Mouse (Mus musculus): ENCODE measurements around the gene Fkbp15. TPM values are rescaled to one million over a fixed set of nuclear protein-coding genes. Genes with fewer than 3 reads are reported as not detected.

Fkbp15 gene
- polyA plus RNA-seq, 1 experiment from 2014 or later: 18.9 TPM

DNA sequence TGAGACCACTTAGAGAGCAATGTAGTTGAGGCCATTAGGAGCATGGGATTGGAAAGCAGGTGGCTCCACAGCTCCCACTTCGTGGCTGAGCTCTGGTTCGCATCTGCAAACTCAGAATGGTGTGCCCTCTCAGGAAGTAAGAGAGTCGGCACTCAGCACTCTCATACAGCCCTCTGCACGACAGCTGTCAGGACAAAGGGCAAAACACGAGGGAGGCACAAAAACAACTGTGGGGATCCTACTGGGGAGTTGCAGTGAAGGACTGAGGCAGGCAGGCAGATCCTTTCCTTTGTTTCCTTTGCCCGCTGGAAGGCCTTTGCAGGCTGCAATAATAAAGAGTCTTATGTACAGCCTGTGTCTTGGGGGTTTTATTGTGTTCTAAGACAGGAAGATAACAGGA is 33.1 kb upstream of the Fkbp15 start:
- peaks cover 51% of the 10 kb centered on the region for H3K36me3 ChIP-seq (ENCODE audit: control insufficient read depth, insufficient read depth)
- no peak overlapping the region for H3K9ac ChIP-seq (ENCODE audit: low read length)
- no peak for ATAC-seq (replicated peaks; ENCODE audit: extremely low read depth, insufficient read depth, low FRiP score)
- no peaks in the 10 kb centered on the region for H3K9me3 ChIP-seq (replicated peaks; ENCODE audit: control insufficient read depth, low read length)
- H3K27ac ChIP-seq (ENCODE audit: low read length): no peak overlapping the region
- H3K4me1 ChIP-seq (ENCODE audit: control insufficient read depth, insufficient read depth, low read length): no peaks in the 10 kb centered on the region
- H3K4me3 ChIP-seq (ENCODE audit: low read length): no peak overlapping the region
- WGBS: 70% methylated on average over 6 of the region's 6 CpGs
- no peaks in the 10 kb centered on the region for H3K27me3 ChIP-seq (ENCODE audit: control insufficient read depth, insufficient read depth, low read length)
- H3K4me2 ChIP-seq (ENCODE audit: low read depth, low read length): no peak overlapping the region

GRCm38 (mm10) chr4:62391892-62392291 is 31.5 kb upstream of the Fkbp15 start:
- Histone ChIP-seq H3K4me2 (ENCODE audit: low read depth, low read length) (no peak overlapping the region), H3K9me3 (replicated peaks; ENCODE audit: control insufficient read depth, low read length) (no peaks in the 10 kb centered on the region), H3K27ac (ENCODE audit: low read length) (no peak overlapping the region), H3K9ac (ENCODE audit: low read length) (no peak overlapping the region), H3K27me3 (ENCODE audit: control insufficient read depth, insufficient read depth, low read length) (no peaks in the 10 kb centered on the region), H3K4me1 (ENCODE audit: control insufficient read depth, insufficient read depth, low read length) (no peaks in the 10 kb centered on the region), H3K36me3 (ENCODE audit: control insufficient read depth, insufficient read depth) (peaks cover 46% of the 10 kb centered on the region), H3K4me3 (ENCODE audit: low read length) (no peak overlapping the region)
- ATAC-seq (replicated peaks; ENCODE audit: extremely low read depth, insufficient read depth, low FRiP score): no peak
- 74% methylated on average over 7 of the region's 7 CpGs for WGBS

GRCm38 (mm10) chr4:62389592-62390512 is 29.5 kb upstream of the Fkbp15 start:
- Histone ChIP-seq H3K27me3 (ENCODE audit: control insufficient read depth, insufficient read depth, low read length) (no peaks in the 10 kb centered on the region), H3K27ac (ENCODE audit: low read length) (no peak overlapping the region), H3K4me3 (ENCODE audit: low read length) (no peak overlapping the region), H3K9me3 (replicated peaks; ENCODE audit: control insufficient read depth, low read length) (no peaks in the 10 kb centered on the region), H3K4me1 (ENCODE audit: control insufficient read depth, insufficient read depth, low read length) (no peaks in the 10 kb centered on the region), H3K36me3 (ENCODE audit: control insufficient read depth, insufficient read depth) (peaks cover 36% of the 10 kb centered on the region), H3K9ac (ENCODE audit: low read length) (no peak overlapping the region), H3K4me2 (ENCODE audit: low read depth, low read length) (no peak overlapping the region)
- no peak for ATAC-seq (replicated peaks; ENCODE audit: extremely low read depth, insufficient read depth, low FRiP score)
- 82% methylated on average over 5 of the region's 5 CpGs for WGBS

DNA sequence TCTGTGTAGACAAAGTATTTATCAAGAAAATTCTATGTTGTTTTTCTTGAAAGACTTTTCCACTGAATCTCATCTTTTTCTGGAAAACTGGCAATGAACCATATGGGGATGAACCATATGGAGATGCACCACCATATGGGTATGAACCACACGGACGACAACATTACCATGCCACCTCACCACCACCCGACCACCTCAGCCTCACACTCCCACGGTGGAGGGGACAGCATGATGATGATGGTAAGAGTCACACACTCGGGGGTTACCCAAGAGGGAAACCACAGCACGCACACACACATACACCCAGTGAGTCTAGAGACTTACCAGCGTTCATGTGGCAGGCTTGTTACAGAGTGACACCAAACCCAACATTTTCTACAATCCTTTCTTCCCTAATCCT is 25.1 kb upstream of the Fkbp15 start:
- Histone ChIP-seq H3K4me2 (ENCODE audit: low read depth, low read length) (no peak overlapping the region), H3K9me3 (replicated peaks; ENCODE audit: control insufficient read depth, low read length) (no peaks in the 10 kb centered on the region), H3K27ac (ENCODE audit: low read length) (no peak overlapping the region), H3K4me1 (ENCODE audit: control insufficient read depth, insufficient read depth, low read length) (0 out of 2 replicates have a peak, but pooled peaks cover 3% of the 10 kb centered on the region), H3K36me3 (ENCODE audit: control insufficient read depth, insufficient read depth) (peaks cover 25% of the 10 kb centered on the region), H3K27me3 (ENCODE audit: control insufficient read depth, insufficient read depth, low read length) (no peaks in the 10 kb centered on the region), H3K4me3 (ENCODE audit: low read length) (no peak overlapping the region), H3K9ac (ENCODE audit: low read length) (no peak overlapping the region)
- no peak for ATAC-seq (replicated peaks; ENCODE audit: extremely low read depth, insufficient read depth, low FRiP score)
- WGBS: 91% methylated on average over 7 of the region's 7 CpGs

DNA sequence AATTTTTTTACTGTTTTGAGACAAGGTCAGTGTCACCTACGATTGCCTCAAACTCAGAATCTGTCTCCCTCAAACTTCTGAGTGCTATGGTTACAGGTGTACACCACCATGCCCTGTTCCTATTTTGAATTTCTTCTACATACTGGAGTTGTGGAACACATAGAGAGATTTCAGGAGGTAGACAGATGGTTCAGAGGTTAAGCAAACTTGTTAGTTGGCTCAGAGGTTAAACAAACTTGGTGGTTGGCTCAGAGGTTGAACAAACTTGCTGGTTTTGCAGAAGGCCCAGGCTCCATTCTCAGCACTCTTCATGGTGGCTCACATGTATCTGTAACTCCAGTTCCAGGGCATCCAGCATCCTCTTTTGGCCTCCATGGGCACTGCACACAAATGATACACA is 23.8 kb upstream of the Fkbp15 start:
- no peak for ATAC-seq (replicated peaks; ENCODE audit: extremely low read depth, insufficient read depth, low FRiP score)
- Histone ChIP-seq H3K4me1 (ENCODE audit: control insufficient read depth, insufficient read depth, low read length) (0 out of 2 replicates have a peak, but pooled peaks cover 3% of the 10 kb centered on the region), H3K27ac (ENCODE audit: low read length) (no peak overlapping the region)

DNA sequence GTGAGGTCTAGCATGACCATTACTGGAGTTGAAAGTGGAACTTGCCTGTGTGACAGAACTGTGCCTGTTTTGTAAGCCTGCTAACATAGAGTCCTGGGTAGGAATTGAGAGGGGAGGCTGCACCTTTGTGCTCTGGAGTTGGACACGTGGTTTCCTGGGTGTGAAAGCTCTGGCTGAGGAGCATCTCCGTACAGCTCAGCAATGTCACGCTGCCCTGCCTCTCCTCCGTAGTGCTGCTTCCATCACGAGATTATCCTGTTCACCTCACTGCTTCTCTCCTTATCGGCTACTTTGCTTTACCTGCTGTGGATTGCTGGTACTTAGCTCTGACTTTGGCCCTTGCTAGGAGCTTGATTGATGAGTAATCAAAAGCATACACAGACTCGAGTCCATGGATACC is 23.4 kb upstream of the Fkbp15 start:
- ATAC-seq (replicated peaks; ENCODE audit: extremely low read depth, insufficient read depth, low FRiP score): no peak
- H3K27me3 ChIP-seq (ENCODE audit: control insufficient read depth, insufficient read depth, low read length): no peaks in the 10 kb centered on the region
- H3K9me3 ChIP-seq (replicated peaks; ENCODE audit: control insufficient read depth, low read length): no peaks in the 10 kb centered on the region
- no peak overlapping the region for H3K9ac ChIP-seq (ENCODE audit: low read length)
- H3K4me1 ChIP-seq (ENCODE audit: control insufficient read depth, insufficient read depth, low read length): 0 out of 2 replicates have a peak, but pooled peaks cover 3% of the 10 kb centered on the region
- WGBS: 77% methylated on average over 7 of the region's 7 CpGs
- peaks cover 17% of the 10 kb centered on the region for H3K36me3 ChIP-seq (ENCODE audit: control insufficient read depth, insufficient read depth)
- H3K27ac ChIP-seq (ENCODE audit: low read length): no peak overlapping the region
- H3K4me3 ChIP-seq (ENCODE audit: low read length): no peak overlapping the region
- no peak overlapping the region for H3K4me2 ChIP-seq (ENCODE audit: low read depth, low read length)

More for the DNA sequence above, 23.8 kb upstream of the Fkbp15 start:
- H3K9me3 ChIP-seq (replicated peaks; ENCODE audit: control insufficient read depth, low read length): no peaks in the 10 kb centered on the region
- H3K27me3 ChIP-seq (ENCODE audit: control insufficient read depth, insufficient read depth, low read length): no peaks in the 10 kb centered on the region
- no peak overlapping the region for H3K9ac ChIP-seq (ENCODE audit: low read length)
- peaks cover 17% of the 10 kb centered on the region for H3K36me3 ChIP-seq (ENCODE audit: control insufficient read depth, insufficient read depth)
- H3K4me3 ChIP-seq (ENCODE audit: low read length): no peak overlapping the region
- no peak overlapping the region for H3K4me2 ChIP-seq (ENCODE audit: low read depth, low read length)
- WGBS: 78% methylated on average over 1 of the region's 1 CpGs

DNA sequence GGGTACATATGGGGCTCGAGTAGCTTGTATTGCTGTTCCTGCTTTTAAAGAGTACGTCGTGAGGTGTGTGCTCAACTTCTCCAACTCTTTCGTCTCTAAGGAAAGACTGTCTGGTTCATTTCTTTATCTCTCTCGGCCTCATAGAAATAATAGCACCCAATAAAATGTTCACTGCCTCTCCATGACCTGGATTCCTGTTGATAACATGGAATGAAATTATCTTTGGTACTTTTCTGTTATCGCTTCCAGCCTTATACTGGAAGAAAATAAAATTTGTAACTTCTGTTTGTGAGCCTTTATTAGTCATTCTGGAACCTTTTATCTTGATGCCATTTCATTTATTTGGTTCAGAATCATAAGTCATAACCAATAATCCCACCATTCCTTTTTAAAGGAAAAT is 22.9 kb upstream of the Fkbp15 start:
- H3K4me2 ChIP-seq (ENCODE audit: low read depth, low read length): no peak overlapping the region
- no peak overlapping the region for H3K9ac ChIP-seq (ENCODE audit: low read length)
- H3K36me3 ChIP-seq (ENCODE audit: control insufficient read depth, insufficient read depth): peaks cover 13% of the 10 kb centered on the region; the same call in 1 of the 2 replicates
- 77% methylated on average over 6 of the region's 6 CpGs for WGBS
- 0 out of 2 replicates have a peak, but pooled peaks cover 3% of the 10 kb centered on the region for H3K4me1 ChIP-seq (ENCODE audit: control insufficient read depth, insufficient read depth, low read length)
- no peaks in the 10 kb centered on the region for H3K9me3 ChIP-seq (replicated peaks; ENCODE audit: control insufficient read depth, low read length)
- H3K27me3 ChIP-seq (ENCODE audit: control insufficient read depth, insufficient read depth, low read length): no peaks in the 10 kb centered on the region
- no peak for ATAC-seq (replicated peaks; ENCODE audit: extremely low read depth, insufficient read depth, low FRiP score)
- no peak overlapping the region for H3K27ac ChIP-seq (ENCODE audit: low read length)
- H3K4me3 ChIP-seq (ENCODE audit: low read length): no peak overlapping the region

DNA sequence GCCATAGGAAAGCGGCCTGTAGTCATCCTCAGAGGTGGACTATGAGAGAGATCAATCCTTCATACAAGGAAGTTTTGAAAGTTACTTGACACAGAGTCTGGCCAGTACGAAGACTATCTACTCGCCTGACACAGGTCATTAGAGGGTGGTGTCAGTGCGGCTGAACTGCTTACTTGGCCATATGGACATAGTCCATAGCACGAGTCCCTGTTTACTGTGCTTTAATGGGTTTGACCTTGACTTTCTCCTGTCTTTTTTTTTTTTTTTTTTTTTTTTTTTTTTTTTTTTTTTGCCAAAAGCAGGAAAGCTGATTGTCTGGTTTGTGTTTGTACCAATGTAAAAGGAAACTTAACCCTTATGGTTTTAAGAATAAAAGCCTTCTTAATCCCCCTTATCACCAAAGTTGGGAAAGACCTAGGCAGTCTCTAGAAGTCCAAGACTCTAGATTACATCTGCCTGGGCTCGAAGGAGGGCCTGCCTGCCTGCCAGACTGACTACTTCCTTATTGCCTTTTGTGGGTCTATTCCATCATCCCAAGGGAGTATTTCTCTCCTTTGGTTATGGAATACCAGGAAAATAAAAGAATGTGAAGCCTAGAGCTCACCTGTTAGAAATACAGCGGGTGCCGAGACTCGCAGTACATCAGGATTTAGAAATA is 19.5 kb upstream of the Fkbp15 start:
- peaks cover 5% of the 10 kb centered on the region for H3K4me1 ChIP-seq (ENCODE audit: control insufficient read depth, insufficient read depth, low read length)
- no peak overlapping the region for H3K27ac ChIP-seq (ENCODE audit: low read length)
- ATAC-seq (replicated peaks; ENCODE audit: extremely low read depth, insufficient read depth, low FRiP score): no peak
- H3K4me2 ChIP-seq (ENCODE audit: low read depth, low read length): no peak overlapping the region
- no peak overlapping the region for H3K4me3 ChIP-seq (ENCODE audit: low read length)
- H3K9me3 ChIP-seq (replicated peaks; ENCODE audit: control insufficient read depth, low read length): no peaks in the 10 kb centered on the region
- H3K36me3 ChIP-seq (ENCODE audit: control insufficient read depth, insufficient read depth): no peaks in the 10 kb centered on the region
- H3K9ac ChIP-seq (ENCODE audit: low read length): no peak overlapping the region
- WGBS: 80% methylated on average over 9 of the region's 9 CpGs
- no peaks in the 10 kb centered on the region for H3K27me3 ChIP-seq (ENCODE audit: control insufficient read depth, insufficient read depth, low read length)

DNA sequence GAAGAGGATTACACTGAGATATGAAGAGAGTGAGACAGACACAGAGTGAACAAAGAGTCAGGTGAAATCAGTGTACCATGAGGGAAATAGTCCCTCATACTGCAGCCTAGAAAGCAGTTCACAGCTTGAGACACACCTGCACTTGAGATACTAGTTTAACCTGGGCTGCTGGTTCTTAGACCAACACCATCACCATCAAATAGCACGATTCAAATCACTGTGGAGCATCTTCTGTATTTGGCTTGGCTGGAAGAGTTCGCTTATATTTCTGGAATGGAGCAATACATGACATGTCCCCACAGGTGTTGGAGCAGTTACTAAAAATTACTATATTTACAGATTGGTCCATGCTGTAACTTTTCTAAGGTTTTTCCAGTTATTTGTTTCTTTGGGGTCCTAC is 15.8 kb upstream of the Fkbp15 start:
- Histone ChIP-seq H3K4me3 (ENCODE audit: low read length) (no peak overlapping the region), H3K9me3 (replicated peaks; ENCODE audit: control insufficient read depth, low read length) (no peaks in the 10 kb centered on the region), H3K27me3 (ENCODE audit: control insufficient read depth, insufficient read depth, low read length) (no peaks in the 10 kb centered on the region), H3K9ac (ENCODE audit: low read length) (no peak overlapping the region), H3K36me3 (ENCODE audit: control insufficient read depth, insufficient read depth) (no peaks in the 10 kb centered on the region), H3K27ac (ENCODE audit: low read length) (no peak overlapping the region), H3K4me1 (ENCODE audit: control insufficient read depth, insufficient read depth, low read length) (peaks cover 20% of the 10 kb centered on the region), H3K4me2 (ENCODE audit: low read depth, low read length) (no peak overlapping the region)
- WGBS: 85% methylated on average over 2 of the region's 2 CpGs
- no peak for ATAC-seq (replicated peaks; ENCODE audit: extremely low read depth, insufficient read depth, low FRiP score)
